Mouse (Mus musculus) intestine, postnatal 0 days (tissue): ENCODE results near the gene Kiz. TPM values are rescaled to one million over a fixed set of nuclear protein-coding genes. Genes with fewer than 3 reads are reported as not detected.
A peak's percentile ranks its signal among the peaks of the same experiment; 100 is the strongest.

Experiments
- ATAC-seq: fragments of 200-750 bp; cut with Nextera tagmentation; 2 replicates; pipeline ENCODE4 v1.8.0; 2017; ENCODE audit warnings: mild to moderate bottlenecking, moderate TSS enrichment, moderate library complexity
- H3K27ac ChIP-seq: fragments of 300-500 bp; sonication (generic); 2 replicates; pipeline ENCODE4 v1.5.1; 2014; ENCODE audit warnings: mild to moderate bottlenecking, low read depth, low read length, moderate library complexity
- H3K27me3 ChIP-seq: fragments of 300-500 bp; sonication (generic); replicated peaks from 2 replicates; pipeline ENCODE4 v1.6.1; 2014; ENCODE audit warnings: low read length, mixed read lengths; ENCODE audit not compliant: control insufficient read depth, insufficient read depth
- H3K36me3 ChIP-seq: fragments of 300-500 bp; sonication (generic); 2 replicates; pipeline ENCODE4 v1.6.1; 2014; ENCODE audit warnings: mild to moderate bottlenecking, moderate library complexity; ENCODE audit not compliant: control insufficient read depth, insufficient read depth
- H3K4me1 ChIP-seq: fragments of 300-500 bp; sonication (generic); replicated peaks from 2 replicates; pipeline ENCODE4 v1.6.1; 2014; ENCODE audit warnings: antibody characterized with exemption, low read length, mixed read lengths; ENCODE audit not compliant: control insufficient read depth, insufficient read depth
- H3K4me2 ChIP-seq: fragments of 300-500 bp; sonication (generic); replicated peaks from 2 replicates; pipeline ENCODE4 v1.6.1; 2014; ENCODE audit warnings: low read depth, mild to moderate bottlenecking, moderate library complexity
- H3K4me3 ChIP-seq: fragments of 300-500 bp; sonication (generic); 2 replicates; pipeline ENCODE4 v1.5.1; 2014; ENCODE audit warnings: low read depth, low read length
- H3K9ac ChIP-seq: fragments of 300-500 bp; sonication (generic); 2 replicates; pipeline ENCODE4 v1.6.1; 2014; ENCODE audit warnings: mild to moderate bottlenecking, low read depth, low read length
- H3K9me3 ChIP-seq: fragments of 300-500 bp; sonication (generic); 2 replicates; pipeline ENCODE4 v1.6.1; 2016; ENCODE audit warnings: mixed run types; ENCODE audit not compliant: control insufficient read depth
- CTCF ChIP-seq: sonication (generic); IDR thresholded peaks from 2 replicates; pipeline ENCODE4 v1.5.1; 2016; ENCODE audit warnings: low read depth, mild to moderate bottlenecking, control low read depth, antibody characterized with exemption, moderate library complexity
- WGBS: fragments of 180-500 bp; shearing (Covaris S2); extraction: QIAGEN DNeasy Blood & Tissue Kit; methylation state at CpG from one replicate; pipeline ENCODE4 v1.1.7; 2014; 5-methylcytosine and 5-hydroxymethylcytosine counted together
- polyA plus RNA-seq: library from polyadenylated mRNA; unstranded; fragments of >200 nt; fragmentation: Nextera tagmentation; extraction: Ambion mirVana; gene quantifications from 2 replicates; pipeline ENCODE4 v1.2.1, GENCODE M21; 2015

Kiz gene
- polyA plus RNA-seq, 1 experiment from 2014 or later: 9.3 TPM

- WGBS: 83% methylated on average over 9 of the region's 9 CpGs
- H3K27me3 ChIP-seq: no peaks in the 10 kb centered on the region
- no peak for TF ChIP-seq CTCF
- ATAC-seq: no peak
- 0 out of 2 replicates have a peak, but pooled peaks cover 3% of the 10 kb centered on the region for H3K4me1 ChIP-seq
- no peaks in the 10 kb centered on the region for H3K36me3 ChIP-seq
- H3K9ac ChIP-seq: no peak overlapping the region
- no peaks in the 10 kb centered on the region for H3K9me3 ChIP-seq
- H3K4me2 ChIP-seq: no peak overlapping the region
- no peak overlapping the region for H3K27ac ChIP-seq
- H3K4me3 ChIP-seq: no peak overlapping the region
These were observed 155.3 kb downstream of the Kiz start for GRCm38 (mm10) chr2:147010952-147011351.

- ATAC-seq: no peak
- peak overlapping the region; percentile 99; the same call in 1 of the 2 replicates for H3K27ac ChIP-seq
- WGBS: 62% methylated on average over 3 of the region's 3 CpGs
- peak overlapping the region; percentile 94 for H3K4me3 ChIP-seq
- 0 out of 2 replicates have a peak, but pooled peaks cover 3% of the 10 kb centered on the region for H3K4me1 ChIP-seq
- peak overlapping the region; percentile 91; the same call in 1 of the 2 replicates for H3K9ac ChIP-seq
- no peak for TF ChIP-seq CTCF
- no peaks in the 10 kb centered on the region for H3K9me3 ChIP-seq
- peak overlapping the region; percentile 75 for H3K4me2 ChIP-seq
- H3K36me3 ChIP-seq: no peaks in the 10 kb centered on the region
- H3K27me3 ChIP-seq: no peaks in the 10 kb centered on the region
These were observed 155.9 kb downstream of the Kiz start for GRCm38 (mm10) chr2:147011474-147012140.

- ATAC-seq: peak; percentile 2
- Histone ChIP-seq H3K9ac (peak overlapping the region; percentile 91), H3K4me3 (peak overlapping the region; percentile 94), H3K4me1 (0 out of 2 replicates have a peak, but pooled peaks cover 3% of the 10 kb centered on the region), H3K27ac (peak overlapping the region; percentile 99), H3K27me3 (no peaks in the 10 kb centered on the region), H3K36me3 (no peaks in the 10 kb centered on the region), H3K4me2 (peak overlapping the region; percentile 75), H3K9me3 (no peaks in the 10 kb centered on the region)
- TF ChIP-seq CTCF: no peak
- WGBS: 24% methylated on average over 7 of the region's 7 CpGs
These were observed 156.5 kb downstream of the Kiz start for GRCm38 (mm10) chr2:147012141-147012622.

GRCm38 (mm10) chr2:147012623-147013184 is 157.0 kb downstream of the Kiz start, which contains the start of gene Xrn2:
Gene Xrn2, plus strand, starts transcription at chr2:147012996.
- ATAC-seq: peak; percentile 94
- under 1% methylated on average over 37 of the region's 37 CpGs for WGBS
- TF ChIP-seq CTCF: no peak
- H3K27ac ChIP-seq: peak within 1 kb of the TSS; percentile 99
- peak within 1 kb of the TSS; percentile 75 for H3K4me2 ChIP-seq
- H3K27me3 ChIP-seq: no peaks in the 10 kb centered on the region
- H3K4me3 ChIP-seq: peak within 1 kb of the TSS; percentile 94
- no peaks in the 10 kb centered on the region for H3K9me3 ChIP-seq
- 0 out of 2 replicates have a peak, but pooled peaks cover 3% of the 10 kb centered on the region for H3K4me1 ChIP-seq
- H3K36me3 ChIP-seq: no peaks in the 10 kb centered on the region
- H3K9ac ChIP-seq: peak within 1 kb of the TSS; percentile 91

GRCm38 (mm10) chr2:147013194-147013969 is 157.7 kb downstream of the Kiz start:
- Histone ChIP-seq H3K9me3 (no peaks in the 10 kb centered on the region), H3K4me2 (peak overlapping the region; percentile 75), H3K27ac (peak overlapping the region; percentile 99), H3K36me3 (no peaks in the 10 kb centered on the region), H3K9ac (peak overlapping the region; percentile 91), H3K4me3 (peak overlapping the region; percentile 94), H3K27me3 (no peaks in the 10 kb centered on the region), H3K4me1 (0 out of 2 replicates have a peak, but pooled peaks cover 3% of the 10 kb centered on the region)
- WGBS: under 1% methylated on average over 59 of the region's 59 CpGs
- TF ChIP-seq CTCF: no peak
- peak; percentile 85 for ATAC-seq
